Mouse (Mus musculus): ENCODE data around the gene Gm47996. TPM values are rescaled to one million over a fixed set of nuclear protein-coding genes. Genes with fewer than 3 reads are reported as not detected.
"Not testable (repeated sequence)": the region's sequence is repeated elsewhere in the genome, so short reads cannot be mapped to it uniquely, and the experiment has no call there.

The Gm47996 gene
- total RNA-seq (2015; ENCODE audit: low replicate concordance) (not detected in 2 replicates), total RNA-seq (2017; ENCODE audit: low replicate concordance) (not detected in 2 replicates)

DNA sequence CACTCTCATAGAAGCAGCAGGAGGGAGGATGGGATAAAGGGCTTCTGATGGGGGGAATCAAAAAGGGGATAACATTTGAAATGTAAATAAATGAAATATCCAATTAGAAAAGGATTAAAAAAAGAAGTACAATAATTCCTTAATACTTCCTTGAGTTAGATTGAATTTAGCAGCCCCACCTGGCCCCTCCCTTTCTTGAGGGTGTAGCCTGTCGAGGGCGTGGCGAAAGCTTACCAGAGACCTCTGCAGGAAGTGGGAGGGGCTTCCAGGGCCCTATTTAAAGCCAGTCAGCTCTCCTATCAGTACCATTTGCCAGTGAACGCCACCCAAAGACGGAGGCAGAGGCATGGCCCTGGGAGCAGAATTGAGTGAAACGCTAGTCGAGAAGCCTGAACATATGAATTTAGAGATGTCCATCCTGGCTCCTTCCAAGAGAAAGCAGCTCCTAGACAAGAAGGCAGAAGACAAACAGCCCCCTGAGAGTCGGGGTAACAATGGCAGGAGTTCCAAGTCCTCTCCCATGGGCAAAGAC is at the start of gene Gm47996:
Gene Gm47996 (plus strand): TSS at position 308 of the 532 bp plus-strand sequence.
- ATAC-seq (replicated peaks; ENCODE audit: low FRiP score, poor library complexity, severe bottlenecking) = peak; percentile 86

DNA sequence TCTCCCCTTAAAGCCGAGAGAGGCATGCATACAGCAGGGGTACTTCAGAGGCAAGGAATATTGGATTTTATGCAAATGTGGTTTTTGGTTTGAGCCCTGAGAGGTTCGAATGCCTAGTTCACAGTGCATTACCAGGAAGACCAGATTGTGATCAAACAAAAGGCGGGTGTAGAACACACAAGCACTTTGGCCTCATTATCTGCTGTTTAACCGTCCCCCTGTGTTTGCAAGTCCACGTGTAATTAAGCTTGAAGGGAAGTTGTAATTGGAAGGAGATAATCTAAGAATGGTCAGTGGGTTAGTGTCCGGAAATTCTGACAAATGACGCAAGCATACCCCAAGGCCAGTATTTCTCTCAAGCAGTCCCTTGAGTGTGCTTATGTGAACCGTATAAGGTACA is 43.9 kb upstream of the Gm47996 start:
- no peak for ATAC-seq (replicated peaks; ENCODE audit: low FRiP score, poor library complexity, severe bottlenecking)

DNA sequence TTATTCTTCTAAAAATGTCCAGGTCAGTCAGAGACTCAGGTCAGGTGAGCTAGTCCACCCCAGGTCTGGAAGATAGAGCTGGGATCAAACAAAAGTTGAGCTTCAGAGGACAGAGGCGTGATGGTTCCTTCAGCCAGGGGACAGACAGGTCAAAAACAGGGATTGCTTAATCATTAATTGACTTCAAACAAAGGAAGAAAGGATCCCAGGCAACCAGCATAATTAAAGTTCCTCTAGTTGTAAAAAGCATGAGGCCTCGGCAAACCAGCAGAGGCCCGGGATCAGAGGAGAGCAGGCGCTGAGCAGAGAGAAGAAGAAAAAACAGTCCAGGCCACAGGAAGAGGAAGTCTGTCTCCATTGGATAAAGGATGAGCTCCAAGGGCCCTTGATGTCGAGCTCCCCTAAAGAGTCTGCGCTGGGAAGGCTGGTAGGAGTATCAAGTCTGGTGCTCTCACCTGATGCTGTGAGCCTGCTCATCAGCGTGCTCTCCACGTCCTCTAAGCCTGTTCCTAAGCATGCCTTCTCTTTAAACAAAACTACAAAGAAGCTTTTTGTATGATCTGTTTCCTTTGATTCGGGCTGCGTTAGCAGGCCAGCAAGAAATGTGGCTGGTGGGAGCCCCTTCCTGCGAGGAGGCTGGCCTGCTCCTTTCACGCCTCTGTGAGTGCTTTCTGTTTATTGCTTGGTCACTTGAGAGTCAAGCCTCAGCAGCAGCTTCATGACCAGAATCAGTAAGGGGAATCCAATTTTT is 42.5 kb upstream of the Gm47996 start:
- no peak for ATAC-seq (replicated peaks; ENCODE audit: low FRiP score, poor library complexity, severe bottlenecking)

DNA sequence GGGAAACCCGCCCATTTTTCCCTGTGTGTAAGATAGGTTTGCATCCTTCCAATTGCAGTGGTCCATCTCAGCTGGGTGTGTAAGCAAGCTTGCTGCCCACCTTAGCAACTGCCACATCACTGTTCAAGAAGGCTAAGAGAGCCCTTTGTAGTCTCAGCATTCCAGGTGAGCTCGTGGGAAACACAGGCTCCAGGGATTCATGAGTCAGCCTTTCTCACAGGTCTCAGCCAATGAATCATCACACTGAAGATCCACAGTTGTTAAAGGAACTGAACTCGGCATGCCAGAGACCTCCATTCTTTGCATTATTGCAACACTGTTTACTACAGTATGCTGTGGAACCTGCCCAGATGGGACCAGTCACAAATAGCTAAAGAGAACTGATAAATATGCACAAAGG is 41.3 kb upstream of the Gm47996 start:
- no peak for ATAC-seq (replicated peaks; ENCODE audit: low FRiP score, poor library complexity, severe bottlenecking)

DNA sequence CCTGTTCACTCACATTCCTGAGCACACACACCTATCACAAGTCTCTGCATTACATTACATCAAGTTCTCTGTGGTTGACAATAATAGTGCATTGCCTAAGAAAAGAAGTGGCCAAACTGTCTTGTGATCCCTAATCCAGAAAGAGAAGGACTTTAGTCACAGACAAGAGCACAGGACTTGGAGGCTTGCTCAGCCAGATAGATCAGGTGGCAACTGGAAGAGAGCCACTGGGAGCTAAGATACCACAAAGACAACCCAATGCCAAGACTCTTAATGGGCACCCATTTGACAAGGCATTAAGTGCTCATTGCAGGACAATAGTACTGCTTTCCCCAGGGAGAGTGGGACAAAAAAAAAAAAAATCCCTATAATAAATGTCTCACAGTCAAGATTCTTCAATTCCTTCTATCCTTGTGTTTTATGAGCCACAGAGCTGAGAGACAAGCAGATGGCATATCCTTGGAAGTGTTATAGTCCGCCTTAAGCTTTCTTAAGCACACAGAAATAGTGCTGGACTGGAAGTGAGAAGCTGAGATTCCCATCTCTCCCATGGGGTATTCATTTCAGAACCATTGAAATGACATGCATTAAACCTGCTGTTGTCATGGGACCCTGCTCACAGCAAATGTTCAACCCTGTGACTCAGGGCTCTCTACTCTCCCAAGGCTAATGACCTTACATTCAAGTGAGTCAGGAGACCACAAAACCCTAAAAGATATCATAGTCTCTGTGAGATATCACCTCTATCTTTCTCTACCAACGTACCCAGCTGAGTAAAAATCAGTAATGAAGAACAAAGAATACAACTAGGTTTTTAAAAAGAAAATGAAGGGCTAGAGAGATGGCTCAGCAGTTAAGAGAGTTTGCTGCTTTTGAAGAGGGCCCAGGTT is 38.1 kb upstream of the Gm47996 start:
- no peak for ATAC-seq (replicated peaks; ENCODE audit: low FRiP score, poor library complexity, severe bottlenecking)

DNA sequence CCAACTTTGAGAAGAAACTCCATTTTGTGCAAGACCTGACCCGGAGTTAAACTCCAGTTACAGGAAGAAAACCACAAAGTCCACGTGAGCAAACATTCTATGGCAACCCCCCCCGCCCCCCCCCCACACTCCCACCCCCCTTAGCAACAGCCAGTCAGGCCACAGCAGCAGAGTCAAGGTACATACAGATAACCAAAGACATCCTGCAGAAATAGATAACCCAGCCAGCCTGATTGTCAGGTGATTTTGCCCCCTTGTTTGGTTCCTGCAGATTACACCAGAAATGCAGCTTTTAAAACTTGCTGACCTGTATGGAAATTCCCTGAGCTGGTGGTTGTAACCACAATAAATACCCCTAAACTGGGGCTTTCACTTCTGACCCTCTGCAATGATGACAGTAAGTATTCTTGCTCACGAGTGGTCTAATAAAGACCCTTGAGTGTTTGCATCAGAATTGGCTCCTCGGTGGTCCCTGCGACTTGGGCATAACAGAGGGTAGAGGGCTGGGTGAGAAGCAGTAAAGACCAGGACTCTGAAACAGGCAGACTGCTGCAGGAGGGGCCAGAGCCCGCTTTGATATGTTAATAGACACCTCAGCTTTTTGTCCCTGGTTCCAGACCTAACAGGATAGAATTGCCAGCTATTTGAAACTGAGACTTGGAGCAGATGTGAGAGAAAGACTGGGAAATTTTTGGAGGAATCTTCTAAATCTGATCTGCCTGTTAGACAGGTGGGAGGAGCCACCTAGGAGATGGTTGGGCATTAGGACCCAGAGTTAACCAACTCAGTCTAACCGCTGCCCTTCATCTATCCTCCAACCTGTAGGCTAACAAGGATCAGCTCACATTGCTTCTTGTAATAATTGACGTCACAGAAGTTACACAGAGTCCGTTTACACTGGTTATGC is 32.6 kb upstream of the Gm47996 start:
- ATAC-seq (replicated peaks; ENCODE audit: low FRiP score, poor library complexity, severe bottlenecking) = peak; percentile 94

DNA sequence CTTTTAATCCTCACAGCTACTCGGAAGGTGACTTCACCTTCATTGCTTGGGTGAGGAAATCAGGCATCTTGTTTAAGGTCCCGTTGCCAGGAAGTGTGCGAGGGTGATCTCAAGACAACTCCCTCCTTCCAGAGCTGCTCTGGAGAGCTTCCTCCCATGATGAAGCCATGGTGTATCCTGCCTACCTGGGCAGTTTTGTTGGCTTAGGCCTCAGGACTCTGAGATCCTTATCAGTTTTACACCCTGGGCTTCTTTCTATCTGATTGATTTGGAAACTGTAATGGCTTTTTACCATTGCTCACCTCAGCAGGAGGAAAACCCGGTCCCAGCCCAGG is 32.0 kb upstream of the Gm47996 start:
- peak; percentile 73 for ATAC-seq (replicated peaks; ENCODE audit: low FRiP score, poor library complexity, severe bottlenecking)

DNA sequence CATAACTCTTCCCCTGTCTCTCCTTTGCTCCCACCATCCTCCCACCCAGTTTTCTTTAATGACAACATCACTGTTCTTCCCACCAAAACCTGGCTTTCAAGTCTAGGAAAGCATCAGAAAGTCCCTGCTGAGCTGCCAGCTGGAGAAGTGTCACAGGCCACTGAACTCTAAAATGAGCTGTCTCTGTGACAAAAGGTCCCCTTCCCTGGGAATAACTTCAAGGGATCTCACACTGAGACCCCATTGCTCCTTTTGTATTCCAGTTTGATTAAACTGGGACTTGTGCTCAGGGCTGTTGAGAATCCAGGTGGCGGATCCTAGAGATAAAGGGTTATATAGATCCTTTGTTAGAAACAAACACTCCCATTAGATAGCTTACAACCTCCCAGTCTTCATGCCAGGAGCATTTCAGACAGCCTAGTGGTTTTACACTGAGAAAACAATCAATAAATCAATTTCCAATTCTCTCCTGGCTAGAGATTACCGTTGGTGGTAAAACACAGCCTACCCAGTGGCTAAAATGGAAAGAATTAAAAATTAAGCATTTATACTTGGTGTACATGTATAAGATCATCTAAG is 31.3 kb upstream of the Gm47996 start:
- no peak for ATAC-seq (replicated peaks; ENCODE audit: low FRiP score, poor library complexity, severe bottlenecking)

DNA sequence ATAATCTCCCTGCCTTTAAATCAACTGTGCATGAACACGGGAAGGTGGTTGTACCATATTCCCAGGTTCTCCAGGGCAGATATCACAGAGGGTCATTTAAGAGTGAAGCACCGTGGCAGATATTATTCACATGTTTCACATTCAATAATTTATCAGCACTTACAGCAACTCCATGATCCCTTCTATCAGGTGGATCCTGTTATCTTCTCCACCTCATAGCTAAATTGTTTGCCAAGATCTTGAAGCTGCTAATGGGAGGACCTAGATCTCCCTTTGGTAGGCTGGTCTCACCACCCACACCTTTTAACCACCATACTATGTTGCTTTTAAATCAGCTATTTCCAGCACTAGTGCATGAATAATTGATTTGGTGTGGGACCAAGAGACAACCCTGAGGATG is 29.8 kb upstream of the Gm47996 start:
- no peak for ATAC-seq (replicated peaks; ENCODE audit: low FRiP score, poor library complexity, severe bottlenecking)

DNA sequence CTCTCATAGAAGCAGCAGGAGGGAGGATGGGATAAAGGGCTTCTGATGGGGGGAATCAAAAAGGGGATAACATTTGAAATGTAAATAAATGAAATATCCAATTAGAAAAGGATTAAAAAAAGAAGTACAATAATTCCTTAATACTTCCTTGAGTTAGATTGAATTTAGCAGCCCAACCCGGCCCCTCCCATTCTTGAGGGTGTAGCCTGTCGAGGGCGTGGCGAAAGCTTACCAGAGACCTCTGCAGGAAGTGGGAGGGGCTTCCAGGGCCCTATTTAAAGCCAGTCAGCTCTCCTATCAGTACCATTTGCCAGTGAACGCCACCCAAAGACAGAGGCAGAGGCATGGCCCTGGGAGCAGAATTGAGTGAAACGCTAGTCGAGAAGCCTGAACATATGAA is 27.7 kb upstream of the Gm47996 start, which contains the start of gene Gm47985:
Gene Gm47985 (plus strand): TSS at position 272 of the 400 bp plus-strand sequence.
- peak; percentile 73; the same call in 1 of the 2 replicates for ATAC-seq (replicated peaks; ENCODE audit: low FRiP score, poor library complexity, severe bottlenecking)

DNA sequence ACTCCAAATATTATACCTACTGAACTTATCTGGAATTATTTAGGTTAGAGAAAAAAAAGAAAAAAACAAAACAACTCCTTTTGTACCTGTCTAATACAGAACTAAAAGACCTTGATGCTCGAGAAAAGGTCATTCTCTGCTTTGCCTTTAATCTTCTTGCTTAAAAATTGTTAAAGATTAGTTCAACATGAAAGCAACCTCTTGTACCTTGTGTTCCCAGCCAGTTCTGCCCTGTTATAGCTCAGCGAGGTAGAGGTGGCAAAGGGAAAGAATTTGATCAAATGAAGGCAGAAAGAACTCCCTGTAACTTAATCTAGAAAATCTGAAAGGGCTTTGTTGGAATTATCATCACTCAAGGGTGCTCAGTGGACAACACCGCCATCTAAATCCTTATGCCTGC is 23.7 kb upstream of the Gm47996 start:
- not testable (repeated sequence) for ATAC-seq (replicated peaks; ENCODE audit: low FRiP score, poor library complexity, severe bottlenecking)

DNA sequence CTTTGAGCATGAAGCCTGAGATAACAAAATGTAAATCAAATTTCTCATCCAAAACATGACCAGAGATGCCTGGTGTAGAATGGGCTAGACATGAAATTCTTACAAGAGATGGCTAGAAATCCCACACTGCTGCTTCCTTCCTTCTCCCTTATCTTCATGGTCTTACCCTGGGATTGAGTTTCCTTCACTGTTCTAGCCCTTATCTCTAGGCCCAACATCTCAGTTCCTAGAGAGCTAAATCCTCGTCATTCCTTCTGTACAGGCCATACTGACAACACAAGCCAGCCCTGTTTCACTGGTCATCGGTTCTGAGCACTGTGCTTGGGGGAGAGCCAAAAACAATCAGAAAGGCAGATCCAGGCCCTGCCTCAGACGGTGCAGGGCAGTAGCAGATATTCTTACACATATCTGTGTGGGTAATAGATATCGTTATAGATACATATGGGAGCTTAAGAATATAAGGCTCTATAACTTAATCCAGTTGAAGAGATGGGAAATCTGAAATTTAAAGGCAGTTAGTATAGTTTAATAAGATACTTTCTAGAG is 23.0 kb upstream of the Gm47996 start:
- ATAC-seq (replicated peaks; ENCODE audit: low FRiP score, poor library complexity, severe bottlenecking) = 0 out of 2 replicates have a peak, but pooled peaks have one; percentile 61

DNA sequence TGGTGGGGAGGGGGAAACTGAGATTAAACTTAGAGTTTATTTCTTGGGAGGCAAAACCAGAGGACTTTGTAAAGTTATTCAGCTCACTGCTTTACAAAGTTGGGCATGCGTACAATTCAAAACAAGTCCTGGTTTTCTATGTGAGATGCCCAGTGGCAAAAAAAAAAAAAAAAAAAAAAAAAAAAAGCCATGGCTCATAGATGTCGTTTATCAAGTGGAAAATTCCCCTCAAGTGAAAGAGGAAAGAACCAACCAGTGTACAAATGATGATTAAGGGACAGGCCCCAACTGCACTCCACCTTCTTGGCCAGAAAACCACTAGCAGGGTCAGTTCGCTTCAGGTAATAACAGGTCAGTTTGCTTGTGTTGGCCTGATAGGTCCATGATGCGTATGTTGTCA is 21.5 kb upstream of the Gm47996 start:
- ATAC-seq (replicated peaks; ENCODE audit: low FRiP score, poor library complexity, severe bottlenecking) = no peak

DNA sequence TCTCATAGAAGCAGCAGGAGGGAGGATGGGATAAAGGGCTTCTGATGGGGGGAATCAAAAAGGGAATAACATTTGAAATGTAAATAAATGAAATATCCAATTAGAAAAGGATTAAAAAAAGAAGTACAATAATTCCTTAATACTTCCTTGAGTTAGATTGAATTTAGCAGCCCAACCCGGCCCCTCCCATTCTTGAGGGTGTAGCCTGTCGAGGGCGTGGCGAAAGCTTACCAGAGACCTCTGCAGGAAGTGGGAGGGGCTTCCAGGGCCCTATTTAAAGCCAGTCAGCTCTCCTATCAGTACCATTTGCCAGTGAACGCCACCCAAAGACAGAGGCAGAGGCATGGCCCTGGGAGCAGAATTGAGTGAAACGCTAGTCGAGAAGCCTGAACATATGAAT is 17.9 kb upstream of the Gm47996 start, which contains the start of gene Gm8947:
Gene Gm8947 (plus strand): TSS at position 302 of the 400 bp plus-strand sequence.
- peak; percentile 93 for ATAC-seq (replicated peaks; ENCODE audit: low FRiP score, poor library complexity, severe bottlenecking)

DNA sequence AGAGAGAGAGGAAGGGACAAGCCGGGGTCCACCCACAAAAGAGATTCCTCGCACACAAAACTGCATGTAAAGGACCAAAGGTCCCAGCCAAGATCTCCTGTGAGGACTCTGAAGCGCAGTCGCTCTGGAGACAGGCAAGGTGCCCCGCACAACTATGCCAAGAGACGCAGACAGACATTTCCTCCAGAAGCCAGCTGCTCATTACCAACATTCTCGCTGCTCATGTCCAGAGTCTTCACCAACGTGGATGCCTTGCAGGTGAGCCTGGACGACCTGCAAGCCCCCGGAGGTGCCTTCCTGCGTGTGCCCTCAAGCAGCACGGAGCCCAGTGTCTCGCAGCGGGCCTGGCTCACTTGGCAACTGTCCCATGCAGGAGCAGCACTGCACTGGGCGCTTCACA is 17.2 kb upstream of the Gm47996 start:
- not testable (repeated sequence) for ATAC-seq (replicated peaks; ENCODE audit: low FRiP score, poor library complexity, severe bottlenecking)

DNA sequence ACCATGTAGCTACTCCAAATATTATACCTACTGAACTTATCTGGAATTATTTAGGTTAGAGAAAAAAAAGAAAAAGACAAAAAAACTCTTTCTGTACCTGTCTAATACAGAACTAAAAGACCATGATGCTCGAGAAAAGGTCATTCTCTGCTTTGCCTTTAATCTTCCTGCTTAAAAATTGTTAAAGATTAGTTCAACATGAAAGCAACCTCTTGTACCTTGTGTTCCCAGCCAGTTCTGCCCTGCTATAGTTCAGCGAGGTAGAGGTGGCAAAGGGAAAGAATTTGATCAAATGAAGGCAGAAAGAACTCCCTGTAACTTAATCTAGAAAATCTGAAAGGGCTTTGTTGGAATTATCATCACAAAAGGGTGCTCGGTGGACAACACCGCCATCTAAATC is 13.9 kb upstream of the Gm47996 start:
- not testable (repeated sequence) for ATAC-seq (replicated peaks; ENCODE audit: low FRiP score, poor library complexity, severe bottlenecking)

DNA sequence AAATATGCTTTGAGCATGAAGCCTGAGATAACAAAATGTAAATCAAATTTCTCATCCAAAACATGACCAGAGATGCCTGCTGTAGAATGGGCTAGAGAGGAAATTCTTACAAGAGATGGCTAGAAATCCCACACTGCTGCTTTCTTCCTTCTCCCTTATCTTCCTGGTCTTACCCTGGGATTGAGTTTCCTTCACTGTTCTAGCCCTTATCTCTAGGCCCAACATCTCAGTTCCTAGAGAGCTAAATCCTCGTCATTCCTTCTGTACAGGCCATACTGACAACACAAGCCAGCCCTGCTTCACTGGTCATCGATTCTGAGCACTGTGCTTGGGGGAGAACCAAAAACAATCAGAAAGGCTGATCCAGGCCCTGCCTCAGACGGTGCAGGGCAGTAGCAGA is 13.2 kb upstream of the Gm47996 start:
- ATAC-seq (replicated peaks; ENCODE audit: low FRiP score, poor library complexity, severe bottlenecking) = not testable (repeated sequence)

DNA sequence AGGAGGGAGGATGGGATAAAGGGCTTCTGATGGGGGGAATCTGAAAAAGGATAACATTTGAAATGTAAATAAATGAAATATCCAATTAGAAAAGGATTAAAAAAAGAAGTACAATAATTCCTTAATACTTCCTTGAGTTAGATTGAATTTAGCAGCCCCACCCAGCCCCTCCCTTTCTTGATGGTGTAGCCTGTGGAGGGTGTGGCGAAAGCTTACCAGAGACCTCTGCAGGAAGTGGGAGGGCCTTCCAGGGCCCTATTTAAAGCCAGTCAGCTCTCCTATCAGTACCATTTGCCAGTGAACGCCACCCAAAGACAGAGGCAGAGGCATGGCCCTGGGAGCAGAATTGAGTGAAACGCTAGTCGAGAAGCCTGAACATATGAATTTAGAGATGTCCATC is 11.8 kb upstream of the Gm47996 start, which contains the start of gene Gm47995:
Gene Gm47995 (plus strand): TSS at position 329 of the 400 bp plus-strand sequence.
- ATAC-seq (replicated peaks; ENCODE audit: low FRiP score, poor library complexity, severe bottlenecking) = peak; percentile 71

DNA sequence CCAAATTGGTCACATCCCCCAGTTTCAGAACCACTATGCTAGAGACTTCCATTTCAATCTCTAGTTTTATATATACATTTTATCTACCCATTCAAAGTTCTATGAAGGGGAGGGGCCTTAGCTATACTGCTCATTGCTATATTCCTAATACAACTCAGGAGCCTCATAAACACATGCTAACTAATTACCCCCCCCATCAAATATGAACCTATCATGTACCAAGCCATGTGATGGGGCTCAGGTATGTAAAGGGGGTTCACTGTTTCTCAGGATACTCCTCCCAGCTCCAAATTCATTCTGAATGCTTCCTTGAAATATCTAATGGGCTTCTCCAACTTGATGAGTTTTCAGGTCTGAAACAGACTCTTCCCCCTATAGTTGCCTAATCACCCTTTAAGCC is 9.3 kb upstream of the Gm47996 start:
- ATAC-seq (replicated peaks; ENCODE audit: low FRiP score, poor library complexity, severe bottlenecking) = not testable (repeated sequence)

Data from erythroid progenitor cell, adult 5-6 weeks (primary cell).